Mouse (Mus musculus) kidney, adult 2 months (tissue): ENCODE measurements at regions not wholly inside any gene's neighbourhood (a gene's known extent, or its start where the extent isn't known, plus 50 kb on each side); places are given as distances from the start of the nearest gene placed in this dataset.

Source experiments
- CTCF ChIP-seq: fragments of 200-500 bp; conservative IDR thresholded peaks from 2 replicates; pipeline ENCODE4 v1.5.1; 2011; ENCODE audit warnings: low read depth, mild to moderate bottlenecking, control low read depth, low read length, moderate library complexity, mixed read lengths; ENCODE audit not compliant: insufficient read depth, insufficient read length
- POLR2A ChIP-seq: fragments of 200-500 bp; IDR thresholded peaks from one replicate; pipeline ENCODE4 v1.6.1; 2011; ENCODE audit warnings: low read depth, low read length, control low read depth

- TF ChIP-seq CTCF, result no peak
- no peak for TF ChIP-seq POLR2A
Observed at GRCm38 (mm10) chr1:119221012-119221411, 167.6 kb upstream of the Gli2 start.
